ENCODE assay signal across 8 mouse cellular contexts in the genomic region with DNA sequence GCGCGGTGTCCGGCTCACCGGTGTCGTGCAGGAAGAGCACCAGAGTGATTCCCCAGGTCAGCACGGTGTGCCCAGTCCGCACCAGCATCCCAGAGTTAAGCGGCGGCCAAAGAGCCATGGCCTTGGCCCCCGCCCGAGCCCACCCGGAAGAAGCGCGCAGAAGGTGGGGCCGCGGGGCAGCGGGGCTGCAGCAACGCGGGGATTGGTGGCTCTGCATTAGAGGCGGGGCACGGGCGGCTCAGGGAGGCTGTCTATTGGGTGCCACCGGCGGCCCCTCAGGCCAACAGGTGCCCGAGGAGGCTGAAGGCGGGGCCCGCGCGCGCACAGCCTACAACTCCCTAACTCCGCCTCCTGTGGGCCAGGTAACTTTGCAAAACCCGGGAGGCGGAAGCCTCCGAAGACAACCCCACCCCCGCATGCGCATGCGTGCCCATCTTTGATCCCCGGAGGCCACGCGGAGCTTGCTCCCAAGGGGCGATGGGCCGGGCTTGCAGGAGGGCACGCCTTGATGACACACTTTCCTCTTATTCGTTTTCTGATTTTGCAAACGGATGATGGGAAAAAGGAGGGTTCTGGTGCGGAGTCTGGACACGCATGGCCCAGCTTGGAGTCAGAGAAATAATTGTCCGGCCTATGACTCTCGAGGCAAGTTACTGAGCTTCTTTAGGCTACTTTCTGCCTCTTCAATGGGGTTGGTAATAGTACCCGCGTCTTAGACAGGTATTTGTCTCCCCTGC. TPM values are rescaled to one million over a fixed set of nuclear protein-coding genes. Genes with fewer than 3 reads are reported as not detected.
DNase-seq lines count a peak whose midpoint lies in the region; ATAC-seq lines count a peak whose summit lies in the region.

A gene (minus strand): TSS at position 178 of the 737 bp plus-strand sequence.

- H3K4me3 ChIP-seq in heart, embryonic 14.5 days (ENCODE audit: control insufficient read depth in 1 of 2, insufficient read depth in 1 of 2, low read depth in 1 of 2, low read length in 2 of 2), result peak within 1 kb of the TSS; percentile 73 to 78
- H3K4me3 ChIP-seq in liver, embryonic 13.5 days (replicated peaks), result peak within 1 kb of the TSS; percentile 87
- H3K4me3 ChIP-seq in stomach, embryonic 16.5 days (replicated peaks; ENCODE audit: low read length), result peak within 1 kb of the TSS; percentile 69

- peak within 1 kb of the TSS; percentile 95 for H3K4me2 ChIP-seq in heart, embryonic 14.5 days (ENCODE audit: low read length)
- peak within 1 kb of the TSS; percentile 85 for H3K4me2 ChIP-seq in liver, embryonic 13.5 days
- peak within 1 kb of the TSS; percentile 87 for H3K4me2 ChIP-seq in stomach, embryonic 16.5 days (ENCODE audit: low read depth, low read length)

- H3K27me3 ChIP-seq in heart, embryonic 14.5 days (ENCODE audit: control insufficient read depth, insufficient read depth, low read length), result no peaks in the 10 kb centered on the region
- H3K27me3 ChIP-seq in liver, embryonic 13.5 days, result no peaks in the 10 kb centered on the region
- H3K27me3 ChIP-seq in stomach, embryonic 16.5 days (ENCODE audit: control insufficient read depth, insufficient read depth, low read length), result no peaks in the 10 kb centered on the region

- peak within 1 kb of the TSS; percentile 61 to 68 for H3K27ac ChIP-seq in heart, embryonic 14.5 days (replicated peaks in 1 of 2; ENCODE audit: control insufficient read depth in 1 of 2, insufficient read depth in 1 of 2, low read depth in 2 of 2, low read length in 2 of 2)
- H3K27ac ChIP-seq in liver, embryonic 13.5 days, result peak within 1 kb of the TSS; percentile 81
- peak within 1 kb of the TSS; percentile 82 for H3K27ac ChIP-seq in stomach, embryonic 16.5 days (ENCODE audit: low read length)

- H3K4me1 ChIP-seq in heart, embryonic 14.5 days (ENCODE audit: control insufficient read depth in 2 of 2, insufficient read depth in 2 of 2, low read length in 2 of 2), result peaks cover 5 to 17% of the 10 kb centered on the region in 2 experiments; a peak in 3 of 4 replicates
- H3K4me1 ChIP-seq in liver, embryonic 13.5 days (replicated peaks), result peaks cover 37% of the 10 kb centered on the region
- no peaks in the 10 kb centered on the region for H3K4me1 ChIP-seq in stomach, embryonic 16.5 days (ENCODE audit: control insufficient read depth, insufficient read depth, low read length)

- no peaks in the 10 kb centered on the region for H3K9me3 ChIP-seq in heart, embryonic 14.5 days (ENCODE audit: control insufficient read depth, low read length)
- no peaks in the 10 kb centered on the region for H3K9me3 ChIP-seq in liver, embryonic 13.5 days (replicated peaks)
- H3K9me3 ChIP-seq in stomach, embryonic 16.5 days (replicated peaks; ENCODE audit: control insufficient read depth, low read length), result no peaks in the 10 kb centered on the region

- DNase-seq in c-Kit-negative CD71-positive TER-119-positive erythroid progenitor cells, embryonic 14.5 days (ENCODE audit: low read depth, low spot score), result peak; percentile 87
- DNase-seq in fibroblast of lung, adult 2 months (ENCODE audit: low read depth), result peak; percentile 87
- peak; percentile 98 for DNase-seq in kidney, postnatal 14 days
- DNase-seq in liver, embryonic 13.5 days, result peak; percentile 99
- peak; percentile 92 for DNase-seq in neural tube, embryonic 10.5 days (ENCODE audit: extremely low spot score, low spot score)

- H3K36me3 ChIP-seq in heart, embryonic 14.5 days (ENCODE audit: control insufficient read depth, insufficient read depth, low read length), result peaks cover 30% of the 10 kb centered on the region
- peaks cover 30% of the 10 kb centered on the region for H3K36me3 ChIP-seq in liver, embryonic 13.5 days
- no peaks in the 10 kb centered on the region for H3K36me3 ChIP-seq in stomach, embryonic 16.5 days (ENCODE audit: control insufficient read depth, insufficient read depth, low read length)

- peak; percentile 96 for ATAC-seq in CD4-positive, CD25-positive, alpha-beta regulatory T cell, adult 4 months
- ATAC-seq in heart, embryonic 14.5 days (ENCODE audit: insufficient number of reproducible peaks, insufficient read depth, low FRiP score, low read depth), result peak; percentile 97
- peak; percentile 98 for ATAC-seq in liver, embryonic 13.5 days (ENCODE audit: low read depth)
- peak; percentile 98 for ATAC-seq in stomach, embryonic 16.5 days (ENCODE audit: insufficient read depth, low FRiP score)

- peak within 1 kb of the TSS; percentile 89 for H3K9ac ChIP-seq in heart, embryonic 14.5 days (ENCODE audit: low read length)
- H3K9ac ChIP-seq in liver, embryonic 13.5 days, result peak within 1 kb of the TSS; percentile 88
- H3K9ac ChIP-seq in stomach, embryonic 16.5 days (ENCODE audit: low read length), result peak within 1 kb of the TSS; percentile 85

- WGBS in heart, embryonic 14.5 days, result under 1% methylated on average over 51 of the region's 51 CpGs
- under 1% methylated on average over 51 of the region's 51 CpGs for WGBS in liver, embryonic 13.5 days (ENCODE audit: insufficient replicate concordance)
- under 1% methylated on average over 51 of the region's 51 CpGs for WGBS in stomach, embryonic 16.5 days

RNA-seq across cellular contexts. Expression of the gene that starts here (rescaled TPM):
- 10 to 100 TPM; 32.3 to 44.9 TPM for polyA plus RNA-seq in CD4-positive, CD25-positive, alpha-beta regulatory T cell, adult 4 months (2017; shearing (Covaris generic))
- 28.2 and 38.5 TPM in 2 replicates for polyA plus RNA-seq in heart, embryonic 14.5 days (2014; fragmentation: Nextera tagmentation; extraction: Ambion mirVana)
- polyA plus RNA-seq in liver, embryonic 13.5 days (2015; fragmentation: Nextera tagmentation; extraction: Ambion mirVana), result 22.8 and 23.9 TPM in 2 replicates
- polyA plus RNA-seq in stomach, embryonic 16.5 days (2015; fragmentation: Nextera tagmentation; extraction: Ambion mirVana), result 37.4 and 41.4 TPM in 2 replicates

Comparison
In these comparisons a context has a peak if more than half of its experiments do, and no peak if none do; other contexts are left out.
1. Peak in every context shown above with its lines: DNase-seq, ATAC-seq, H3K4me3 ChIP-seq and H3K27ac ChIP-seq.